Mouse (Mus musculus): Measurements from ENCODE around the gene Hectd3.

DNA sequence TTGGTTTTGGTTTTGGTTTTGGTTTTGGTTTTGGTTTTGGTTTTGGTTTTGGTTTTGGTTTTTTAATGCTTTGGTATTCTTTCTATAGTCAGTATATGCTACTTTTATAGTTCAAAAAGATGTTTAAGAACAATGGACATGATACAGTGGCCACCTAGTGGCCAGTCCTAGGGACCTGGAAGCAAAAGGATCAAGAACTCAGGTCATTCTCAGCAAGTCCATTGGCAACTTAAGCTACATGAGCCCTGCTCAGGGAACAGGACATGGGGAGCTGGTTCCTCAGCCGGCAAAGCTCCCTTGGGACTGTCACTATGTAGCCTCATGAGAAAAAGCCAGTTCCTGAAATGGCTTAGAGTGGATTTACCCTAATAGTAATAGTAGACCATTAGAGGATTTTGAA, 43.5 kb upstream of the Hectd3 start:
- no peak for TF ChIP-seq POLR2A (IDR thresholded peaks at IDR 0.05; ENCODE audit: insufficient read depth, low read length)
- TF ChIP-seq CTCF (IDR thresholded peaks at IDR 0.05; ENCODE audit: low read depth, low read length), result no peak
